Mouse (Mus musculus): ENCODE measurements around the gene Sh3kbp1. TPM values are rescaled to one million over a fixed set of nuclear protein-coding genes. Genes with fewer than 3 reads are reported as not detected.
A peak's percentile ranks its signal among the peaks of the same experiment; 100 is the strongest.

Sh3kbp1 gene
- polyA plus RNA-seq, 1 experiment: 30.3 TPM

GRCm38 (mm10) chrX:159647564-159647963 is 20.5 kb downstream of the Sh3kbp1 start:
- DNase-seq (ENCODE audit: low read depth in 1 of 2, low spot score in 2 of 2): no peak
- TF ChIP-seq POLR2A (IDR thresholded peaks at IDR 0.05; ENCODE audit: low read depth, low read length) (no peak), CTCF (IDR thresholded peaks at IDR 0.05; ENCODE audit: extremely low read depth, insufficient read depth, insufficient read length, insufficient replicate concordance) (no peak)
- H3K4me3 ChIP-seq (ENCODE audit: extremely low read depth, insufficient read depth, insufficient read length): no peak overlapping the region
- no peak overlapping the region for H3K27ac ChIP-seq (ENCODE audit: insufficient read depth, low read length)
- peaks cover 10% of the 10 kb centered on the region for H3K4me1 ChIP-seq (ENCODE audit: control insufficient read depth, insufficient read depth, insufficient read length)
- H3K36me3 ChIP-seq (ENCODE audit: control insufficient read depth, insufficient read depth, low read length): no peaks in the 10 kb centered on the region
- 43% methylated on average over 5 of the region's 5 CpGs for WGBS
- H3K27me3 ChIP-seq (ENCODE audit: control insufficient read depth, insufficient read depth, low read length): no peaks in the 10 kb centered on the region

GRCm38 (mm10) chrX:159648598-159648997 is 21.5 kb downstream of the Sh3kbp1 start:
- Histone ChIP-seq H3K4me1 (ENCODE audit: control insufficient read depth, insufficient read depth, insufficient read length) (peaks cover 10% of the 10 kb centered on the region), H3K27ac (ENCODE audit: insufficient read depth, low read length) (no peak overlapping the region), H3K27me3 (ENCODE audit: control insufficient read depth, insufficient read depth, low read length) (no peaks in the 10 kb centered on the region), H3K4me3 (ENCODE audit: extremely low read depth, insufficient read depth, insufficient read length) (no peak overlapping the region), H3K36me3 (ENCODE audit: control insufficient read depth, insufficient read depth, low read length) (no peaks in the 10 kb centered on the region)
- no peak for DNase-seq (ENCODE audit: low read depth in 1 of 2, low spot score in 2 of 2)
- TF ChIP-seq CTCF (IDR thresholded peaks at IDR 0.05; ENCODE audit: extremely low read depth, insufficient read depth, insufficient read length, insufficient replicate concordance) (no peak), POLR2A (IDR thresholded peaks at IDR 0.05; ENCODE audit: low read depth, low read length) (no peak)
- 59% methylated on average over 3 of the region's 3 CpGs for WGBS

- DNase-seq (ENCODE audit: low read depth in 1 of 2, low spot score in 2 of 2): peak; percentile 56 to 69
- peaks cover 10% of the 10 kb centered on the region for H3K4me1 ChIP-seq (ENCODE audit: control insufficient read depth, insufficient read depth, insufficient read length)
- H3K27ac ChIP-seq (ENCODE audit: insufficient read depth, low read length): peak overlapping the region; percentile 86
These were observed 23.1 kb downstream of the Sh3kbp1 start for GRCm38 (mm10) chrX:159650130-159650678.

GRCm38 (mm10) chrX:159650727-159651126 is 23.7 kb downstream of the Sh3kbp1 start:
- WGBS: 46% methylated on average over 6 of the region's 6 CpGs

More at GRCm38 (mm10) chrX:159650130-159650678, 23.1 kb downstream of the Sh3kbp1 start:
- Histone ChIP-seq H3K27me3 (ENCODE audit: control insufficient read depth, insufficient read depth, low read length) (no peaks in the 10 kb centered on the region), H3K36me3 (ENCODE audit: control insufficient read depth, insufficient read depth, low read length) (no peaks in the 10 kb centered on the region), H3K4me3 (ENCODE audit: extremely low read depth, insufficient read depth, insufficient read length) (0 out of 2 replicates have a peak overlapping the region, but pooled peaks have one; percentile 17)
- WGBS: 36% methylated on average over 11 of the region's 11 CpGs
- TF ChIP-seq CTCF (IDR thresholded peaks at IDR 0.05; ENCODE audit: extremely low read depth, insufficient read depth, insufficient read length, insufficient replicate concordance): 0 out of 2 replicates have a peak, but pooled peaks have one; percentile 9
- no peak for TF ChIP-seq POLR2A (IDR thresholded peaks at IDR 0.05; ENCODE audit: low read depth, low read length)

GRCm38 (mm10) chrX:159671388-159671787 is 44.3 kb downstream of the Sh3kbp1 start:
- Histone ChIP-seq H3K27me3 (ENCODE audit: control insufficient read depth, insufficient read depth, low read length) (no peaks in the 10 kb centered on the region), H3K4me3 (ENCODE audit: extremely low read depth, insufficient read depth, insufficient read length) (no peak overlapping the region), H3K27ac (ENCODE audit: insufficient read depth, low read length) (no peak overlapping the region), H3K36me3 (ENCODE audit: control insufficient read depth, insufficient read depth, low read length) (no peaks in the 10 kb centered on the region), H3K4me1 (ENCODE audit: control insufficient read depth, insufficient read depth, insufficient read length) (peaks cover 12% of the 10 kb centered on the region; the same call in 1 of the 2 replicates)
- DNase-seq (ENCODE audit: low read depth in 1 of 2, low spot score in 2 of 2): no peak
- no peak for TF ChIP-seq CTCF (IDR thresholded peaks at IDR 0.05; ENCODE audit: extremely low read depth, insufficient read depth, insufficient read length, insufficient replicate concordance)
- no peak for TF ChIP-seq POLR2A (IDR thresholded peaks at IDR 0.05; ENCODE audit: low read depth, low read length)
- WGBS: 83% methylated on average over 7 of the region's 7 CpGs

More at GRCm38 (mm10) chrX:159650727-159651126, 23.7 kb downstream of the Sh3kbp1 start:
- H3K27ac ChIP-seq (ENCODE audit: insufficient read depth, low read length): peak overlapping the region; percentile 86
- no peaks in the 10 kb centered on the region for H3K36me3 ChIP-seq (ENCODE audit: control insufficient read depth, insufficient read depth, low read length)
- no peak for DNase-seq (ENCODE audit: low read depth in 1 of 2, low spot score in 2 of 2)
- no peaks in the 10 kb centered on the region for H3K27me3 ChIP-seq (ENCODE audit: control insufficient read depth, insufficient read depth, low read length)
- H3K4me3 ChIP-seq (ENCODE audit: extremely low read depth, insufficient read depth, insufficient read length): 0 out of 2 replicates have a peak overlapping the region, but pooled peaks have one; percentile 17
- peaks cover 13% of the 10 kb centered on the region for H3K4me1 ChIP-seq (ENCODE audit: control insufficient read depth, insufficient read depth, insufficient read length)
- TF ChIP-seq CTCF (IDR thresholded peaks at IDR 0.05; ENCODE audit: extremely low read depth, insufficient read depth, insufficient read length, insufficient replicate concordance): no peak
- TF ChIP-seq POLR2A (IDR thresholded peaks at IDR 0.05; ENCODE audit: low read depth, low read length): no peak

- DNase-seq (ENCODE audit: low read depth in 1 of 2, low spot score in 2 of 2): no peak
- 35% methylated on average over 2 of the region's 2 CpGs for WGBS
These were observed 45.4 kb downstream of the Sh3kbp1 start for GRCm38 (mm10) chrX:159672466-159672865.

GRCm38 (mm10) chrX:159676242-159676641 is 49.2 kb downstream of the Sh3kbp1 start:
- TF ChIP-seq CTCF (IDR thresholded peaks at IDR 0.05; ENCODE audit: extremely low read depth, insufficient read depth, insufficient read length, insufficient replicate concordance): no peak
- no peak for TF ChIP-seq POLR2A (IDR thresholded peaks at IDR 0.05; ENCODE audit: low read depth, low read length)
- peaks cover 24% of the 10 kb centered on the region; the same call in 1 of the 2 replicates for H3K4me1 ChIP-seq (ENCODE audit: control insufficient read depth, insufficient read depth, insufficient read length)
- peak overlapping the region; percentile 29; the same call in 1 of the 2 replicates for H3K27ac ChIP-seq (ENCODE audit: insufficient read depth, low read length)
- H3K4me3 ChIP-seq (ENCODE audit: extremely low read depth, insufficient read depth, insufficient read length): no peak overlapping the region
- 29% methylated on average over 2 of the region's 2 CpGs for WGBS
- no peaks in the 10 kb centered on the region for H3K27me3 ChIP-seq (ENCODE audit: control insufficient read depth, insufficient read depth, low read length)
- no peak for DNase-seq (ENCODE audit: low read depth in 1 of 2, low spot score in 2 of 2)
- no peaks in the 10 kb centered on the region for H3K36me3 ChIP-seq (ENCODE audit: control insufficient read depth, insufficient read depth, low read length)

More at GRCm38 (mm10) chrX:159672466-159672865, 45.4 kb downstream of the Sh3kbp1 start:
- peaks cover 15% of the 10 kb centered on the region; the same call in 1 of the 2 replicates for H3K4me1 ChIP-seq (ENCODE audit: control insufficient read depth, insufficient read depth, insufficient read length)
- H3K4me3 ChIP-seq (ENCODE audit: extremely low read depth, insufficient read depth, insufficient read length): no peak overlapping the region
- no peaks in the 10 kb centered on the region for H3K27me3 ChIP-seq (ENCODE audit: control insufficient read depth, insufficient read depth, low read length)
- TF ChIP-seq POLR2A (IDR thresholded peaks at IDR 0.05; ENCODE audit: low read depth, low read length) (no peak), CTCF (IDR thresholded peaks at IDR 0.05; ENCODE audit: extremely low read depth, insufficient read depth, insufficient read length, insufficient replicate concordance) (no peak)
- 0 out of 2 replicates have a peak overlapping the region, but pooled peaks have one; percentile 1 for H3K27ac ChIP-seq (ENCODE audit: insufficient read depth, low read length)
- no peaks in the 10 kb centered on the region for H3K36me3 ChIP-seq (ENCODE audit: control insufficient read depth, insufficient read depth, low read length)

Measured in spleen, adult 2 months (tissue).